Mouse (Mus musculus) kidney, adult 8-10 months (tissue): ENCODE data around the gene Ston1.

Source experiments
- DNase-seq, 2 experiments: peaks; one replicate each; pipeline ENCODE4 v3.0.0; 2022

The Ston1 gene

GRCm38 (mm10) chr17:88588228-88588627 is 9.3 kb upstream of the Ston1 start:
- no peak for DNase-seq

DNA sequence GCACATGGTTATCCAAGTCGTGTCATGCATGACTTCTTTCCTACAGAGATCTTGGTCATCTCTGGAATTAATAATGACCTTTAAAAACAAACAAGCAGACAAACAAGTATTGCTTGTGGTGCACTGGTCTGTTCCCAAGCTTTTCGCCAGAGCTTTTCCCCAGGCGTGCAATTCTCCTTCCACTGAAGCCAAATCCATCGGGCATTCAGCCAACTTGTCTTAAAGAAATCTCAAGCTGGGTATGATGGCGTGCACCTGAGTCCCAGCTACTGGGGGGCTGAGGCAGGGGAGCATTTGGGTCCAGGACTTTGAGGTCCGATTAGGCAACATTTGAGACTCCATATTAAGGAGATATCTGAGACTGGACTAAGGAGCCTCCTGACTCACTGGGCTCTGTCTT is 7.2 kb upstream of the Ston1 start:
- DNase-seq: no peak

- no peak for DNase-seq
These were observed 2.4 kb upstream of the Ston1 start for GRCm38 (mm10) chr17:88595071-88595470.

- no peak for DNase-seq
These were observed 1.4 kb upstream of the Ston1 start for GRCm38 (mm10) chr17:88596068-88596467.

- DNase-seq: no peak
These were observed 801 bp upstream of the Ston1 start for GRCm38 (mm10) chr17:88596544-88597221.

DNA sequence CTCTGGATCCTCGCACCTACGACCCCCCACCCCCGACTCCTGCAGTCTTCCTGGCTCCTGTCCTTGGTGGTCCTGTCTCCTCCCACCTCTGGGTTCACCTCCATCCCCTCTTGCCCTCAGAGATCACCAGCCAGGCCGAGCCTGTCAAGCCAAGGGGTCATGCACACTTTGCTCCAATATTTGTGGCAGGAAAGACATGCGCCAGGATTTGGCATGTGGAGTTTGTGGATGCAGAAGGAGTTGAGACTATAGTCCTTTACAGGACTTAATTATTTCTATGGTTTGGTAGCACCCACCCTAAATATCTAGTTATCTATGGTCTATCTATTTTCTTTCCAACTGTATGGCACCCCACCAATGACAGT is 554 bp downstream of the Ston1 start:
- no peak for DNase-seq

DNA sequence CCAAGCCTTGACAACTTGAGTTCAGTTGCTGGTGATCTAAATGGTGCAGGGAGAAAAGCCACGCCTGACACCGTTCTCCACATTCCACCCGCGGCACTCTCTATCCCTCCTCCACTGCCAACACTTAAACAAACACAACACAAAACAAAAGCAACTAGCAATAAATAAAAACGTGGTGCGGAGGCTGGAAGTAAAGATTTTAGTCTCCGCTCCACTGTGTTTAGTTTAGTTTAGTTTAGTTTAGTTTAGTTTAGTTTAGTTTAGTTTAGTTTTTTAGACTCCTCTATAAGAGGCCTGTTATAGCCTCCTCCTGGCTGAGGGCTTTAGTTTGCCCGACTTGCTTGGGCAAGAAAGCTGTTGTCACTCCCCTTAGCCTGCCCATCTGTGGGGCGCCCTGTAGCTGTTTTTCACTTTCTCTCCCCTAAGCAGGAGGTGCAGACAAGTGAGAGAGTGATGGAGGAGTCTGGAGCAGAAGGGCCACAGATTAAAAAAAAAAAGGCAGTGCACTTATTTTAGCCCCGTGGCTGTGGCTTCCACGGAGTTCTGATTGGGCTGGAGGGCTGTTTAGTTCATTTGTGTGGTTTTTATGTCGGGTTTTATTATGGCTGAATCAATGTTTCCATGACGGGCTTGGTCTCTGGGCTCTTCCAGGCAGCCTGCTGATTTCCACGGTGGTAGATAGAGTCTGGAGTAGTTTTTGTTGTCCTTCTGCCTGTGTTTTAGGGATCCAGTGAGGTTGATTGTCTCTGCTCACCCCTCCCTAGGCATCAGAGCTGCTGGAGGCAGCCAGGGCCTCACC is 1.3 kb downstream of the Ston1 start:
- DNase-seq: no peak

GRCm38 (mm10) chr17:88600492-88601026 is 3.1 kb downstream of the Ston1 start:
- DNase-seq: no peak

GRCm38 (mm10) chr17:88603943-88604342 is 6.5 kb downstream of the Ston1 start:
- no peak for DNase-seq

GRCm38 (mm10) chr17:88606056-88606455 is 8.6 kb downstream of the Ston1 start:
- DNase-seq: no peak

DNA sequence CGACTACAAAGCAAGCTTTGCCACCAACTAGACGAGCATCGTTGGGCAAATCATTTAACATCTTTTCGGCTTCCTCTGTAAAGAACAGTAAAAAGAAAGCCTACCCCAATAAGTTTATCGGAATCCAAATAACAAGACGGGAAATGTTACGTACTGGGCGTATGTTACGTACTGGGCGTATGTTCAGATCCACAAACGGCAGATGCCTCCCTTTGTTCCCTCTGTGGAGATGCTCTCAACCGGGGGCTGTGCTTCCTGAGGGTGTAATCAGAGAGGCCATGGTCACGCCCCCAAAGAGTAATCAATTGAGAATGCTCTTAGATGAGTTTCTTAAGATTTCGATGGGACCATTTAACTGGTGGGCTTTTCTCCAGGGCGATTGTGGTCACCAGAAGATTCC is 11.9 kb downstream of the Ston1 start:
- no peak for DNase-seq

- DNase-seq: no peak
These were observed 13.6 kb downstream of the Ston1 start for GRCm38 (mm10) chr17:88611057-88611456.

DNA sequence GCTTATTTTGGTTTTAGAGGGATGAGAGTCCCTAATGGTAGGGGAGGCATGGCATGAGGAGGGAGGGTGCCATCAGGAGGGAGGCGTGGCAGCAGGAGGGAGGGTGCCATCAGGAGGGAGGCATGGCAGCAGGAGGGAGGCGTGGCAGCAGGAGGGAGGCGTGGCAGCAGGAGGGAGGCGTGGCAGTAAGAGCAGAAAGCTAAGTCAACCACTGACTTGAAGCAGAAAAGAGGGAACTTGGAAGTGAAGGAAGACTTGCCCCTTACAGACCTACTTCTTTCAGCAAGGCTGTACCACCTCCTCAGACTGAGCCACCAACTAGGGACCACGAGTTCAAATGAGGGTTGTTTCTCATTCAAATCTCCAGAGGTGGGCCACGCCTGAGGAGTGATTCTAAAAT is 15.7 kb downstream of the Ston1 start:
- DNase-seq: no peak

- DNase-seq: no peak
These were observed 16.2 kb downstream of the Ston1 start for GRCm38 (mm10) chr17:88613721-88614120.

DNA sequence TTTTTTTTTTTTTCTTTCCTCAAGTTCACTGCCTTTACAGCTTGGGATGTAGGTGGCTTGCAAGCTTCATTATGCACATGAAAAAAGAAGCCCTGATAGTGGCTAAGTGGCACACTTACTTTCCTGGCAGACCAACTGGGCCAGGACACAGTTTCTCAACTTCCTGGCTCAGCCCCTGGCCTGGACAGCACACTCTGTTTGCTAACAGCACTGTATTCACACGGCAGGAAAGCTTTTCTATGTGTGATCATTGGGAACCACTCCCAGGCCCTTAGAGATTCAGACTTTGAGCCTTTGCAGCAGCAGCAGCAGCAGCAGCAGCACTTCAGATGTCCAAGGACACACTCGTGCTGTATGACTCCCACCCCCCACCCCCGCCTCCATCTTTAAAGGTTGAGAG is 16.8 kb downstream of the Ston1 start:
- no peak for DNase-seq

DNA sequence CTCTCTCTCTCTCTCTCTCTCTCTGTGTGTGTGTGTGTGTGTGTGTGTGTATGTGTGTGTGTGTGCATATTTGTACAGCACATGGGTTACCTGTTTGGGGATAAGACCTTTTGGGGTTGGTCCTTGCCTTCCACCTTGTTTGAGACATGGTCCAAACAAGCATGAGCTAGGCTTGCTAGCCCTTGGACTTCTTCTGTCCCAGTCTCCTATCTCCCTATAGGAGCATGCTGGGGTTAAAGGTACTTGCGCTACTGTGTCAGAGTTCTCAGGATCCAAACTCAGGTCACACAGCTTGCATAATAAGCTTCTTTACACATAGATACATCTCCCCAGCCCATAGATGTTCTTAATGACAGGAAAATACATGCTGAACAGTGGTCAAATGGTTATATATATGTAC is 17.2 kb downstream of the Ston1 start:
- DNase-seq: no peak

GRCm38 (mm10) chr17:88615492-88616155 is 18.1 kb downstream of the Ston1 start:
- DNase-seq: no peak

GRCm38 (mm10) chr17:88620935-88621334 is 23.5 kb downstream of the Ston1 start:
- DNase-seq: no peak

DNA sequence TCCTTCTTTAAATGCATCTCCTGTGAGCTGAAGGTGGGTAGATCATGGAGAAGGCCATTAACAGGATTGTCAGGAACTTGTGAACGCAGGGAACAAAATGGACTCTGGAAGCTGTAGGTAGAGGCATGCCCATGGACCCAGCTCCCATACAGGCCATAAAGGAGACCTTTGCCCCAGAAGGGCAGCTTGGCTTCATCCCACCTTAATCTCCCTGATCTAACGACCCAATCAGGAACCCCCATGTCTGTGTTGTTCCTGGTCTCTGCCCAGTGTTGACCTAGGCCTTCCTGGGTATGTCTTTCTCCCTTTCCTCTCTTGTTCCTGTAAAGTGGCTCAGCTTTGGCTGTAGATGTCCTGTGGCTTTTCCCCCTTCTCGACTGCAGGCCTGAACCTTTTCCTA is 23.9 kb downstream of the Ston1 start:
- no peak for DNase-seq

DNA sequence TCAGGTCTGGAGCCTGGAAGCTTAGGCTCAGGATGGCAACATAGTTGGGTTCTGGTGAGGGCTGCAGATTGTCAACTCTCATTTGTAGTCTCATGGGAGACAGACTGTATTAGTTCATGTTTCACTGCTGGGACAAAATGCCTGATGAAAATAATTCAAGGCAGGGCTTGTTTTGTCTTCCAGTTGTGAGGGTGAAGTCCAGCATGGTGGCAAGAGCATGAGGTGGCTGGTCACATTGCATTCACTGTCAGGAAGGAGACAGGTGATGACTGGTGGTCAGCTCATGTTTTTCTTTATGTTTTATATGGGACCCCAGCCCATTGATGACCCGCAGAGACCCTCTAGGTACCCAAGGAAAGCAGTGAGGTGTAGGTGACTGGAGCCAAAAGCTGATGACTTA is 25.2 kb downstream of the Ston1 start:
- DNase-seq: no peak

DNA sequence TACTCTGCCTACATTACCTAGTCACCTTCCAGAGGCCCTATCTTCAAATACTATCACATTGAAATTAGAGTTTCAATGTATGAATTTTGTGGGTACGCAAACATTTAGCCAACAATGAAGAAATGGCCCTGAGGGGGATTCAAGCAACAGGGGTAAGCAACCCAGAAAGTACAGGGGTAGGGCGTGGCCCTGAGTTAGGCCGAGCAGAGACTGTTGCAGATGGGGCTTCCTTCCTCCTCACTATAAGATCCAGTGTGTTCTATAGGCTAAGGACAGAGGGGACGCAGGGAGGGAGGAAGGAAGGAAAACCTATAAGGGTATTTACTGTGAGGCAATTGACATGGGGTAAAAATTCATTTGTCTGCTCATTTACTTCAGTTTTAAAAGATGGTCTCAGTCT is 26.9 kb downstream of the Ston1 start:
- DNase-seq: no peak

- DNase-seq: no peak
These were observed 27.9 kb downstream of the Ston1 start for GRCm38 (mm10) chr17:88625350-88625749.

- no peak for DNase-seq
These were observed 28.4 kb downstream of the Ston1 start for GRCm38 (mm10) chr17:88625931-88626330.

- peak; percentile 49 to 57 for DNase-seq
These were observed 28.9 kb downstream of the Ston1 start for GRCm38 (mm10) chr17:88626347-88626811.
